Mouse (Mus musculus): ENCODE data around the gene 3110009E18Rik.
A peak's percentile ranks its signal among the peaks of the same experiment; 100 is the strongest.

The 3110009E18Rik gene

DNA sequence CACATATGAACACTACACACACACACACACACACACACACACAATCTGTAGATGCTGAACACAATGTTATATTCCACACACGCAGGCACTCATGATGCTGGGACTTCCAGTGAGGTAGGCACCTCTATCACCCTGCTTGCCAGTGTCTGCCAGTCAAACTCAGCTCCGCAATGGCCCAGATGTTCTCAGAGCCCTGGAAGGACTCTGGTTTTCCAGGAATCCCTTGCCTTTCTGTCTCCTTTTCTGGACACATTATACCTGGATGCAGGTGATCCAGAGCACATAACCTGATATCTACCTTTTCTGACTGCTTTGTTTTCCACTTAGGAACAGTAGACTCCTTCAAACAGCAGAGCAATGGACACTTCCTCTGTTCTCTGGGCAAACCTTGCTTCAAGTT lies 75.7 kb downstream of the 3110009E18Rik start:
- DNase-seq (ENCODE audit: low read depth) = no peak

- DNase-seq (ENCODE audit: low read depth) = peak; percentile 93
Observed at GRCm38 (mm10) chr1:120197189-120197588, 76.2 kb downstream of the 3110009E18Rik start.

- DNase-seq (ENCODE audit: low read depth) = no peak
Observed at GRCm38 (mm10) chr1:120198151-120198550, 77.2 kb downstream of the 3110009E18Rik start.

DNA sequence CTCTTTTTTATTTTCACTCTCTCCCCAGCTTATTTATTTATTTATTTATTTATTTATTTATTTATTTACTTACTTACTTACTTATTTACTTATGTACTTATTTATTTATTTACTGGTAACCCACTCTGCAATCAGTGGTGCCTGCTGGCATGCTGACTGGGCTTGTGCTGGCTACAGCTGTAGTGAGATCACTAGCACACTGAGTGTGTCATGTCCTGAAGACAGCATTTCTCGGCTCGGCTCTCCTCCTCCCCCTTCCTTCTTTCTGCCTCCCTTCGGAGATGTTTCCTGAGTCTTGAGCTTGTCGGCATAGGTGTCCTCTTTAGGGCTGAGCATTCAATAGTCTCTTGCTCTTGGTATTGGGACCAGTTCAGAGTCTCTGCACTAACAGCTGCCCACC lies 78.0 kb downstream of the 3110009E18Rik start:
- DNase-seq (ENCODE audit: low read depth) = no peak

GRCm38 (mm10) chr1:120202542-120202941 lies 81.6 kb downstream of the 3110009E18Rik start:
- no peak for DNase-seq (ENCODE audit: low read depth)

- DNase-seq (ENCODE audit: low read depth) = no peak
Observed at GRCm38 (mm10) chr1:120203836-120204235, 82.8 kb downstream of the 3110009E18Rik start.

GRCm38 (mm10) chr1:120204834-120205233 lies 83.8 kb downstream of the 3110009E18Rik start:
- no peak for DNase-seq (ENCODE audit: low read depth)

DNA sequence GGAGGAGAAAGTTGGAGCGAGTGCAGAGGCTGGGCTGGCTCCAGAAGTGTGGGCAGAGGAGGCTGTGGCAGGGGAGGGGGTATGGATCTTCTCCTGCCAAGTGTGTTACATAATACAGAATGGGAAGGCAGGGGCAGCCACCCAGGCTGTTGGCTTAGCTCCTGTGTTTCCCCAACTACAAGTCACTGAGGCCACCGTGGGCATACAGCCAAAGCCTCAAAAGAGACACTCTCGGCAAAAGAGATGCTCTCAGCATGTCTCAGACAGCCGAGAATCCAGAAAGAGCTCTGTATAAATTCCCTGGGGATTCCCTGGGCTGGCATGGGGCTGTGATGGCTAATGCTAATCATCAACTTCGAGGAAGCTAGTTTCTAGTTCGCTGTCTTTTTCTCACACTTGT lies 86.6 kb downstream of the 3110009E18Rik start:
- peak; percentile 62 for DNase-seq (ENCODE audit: low read depth)

DNA sequence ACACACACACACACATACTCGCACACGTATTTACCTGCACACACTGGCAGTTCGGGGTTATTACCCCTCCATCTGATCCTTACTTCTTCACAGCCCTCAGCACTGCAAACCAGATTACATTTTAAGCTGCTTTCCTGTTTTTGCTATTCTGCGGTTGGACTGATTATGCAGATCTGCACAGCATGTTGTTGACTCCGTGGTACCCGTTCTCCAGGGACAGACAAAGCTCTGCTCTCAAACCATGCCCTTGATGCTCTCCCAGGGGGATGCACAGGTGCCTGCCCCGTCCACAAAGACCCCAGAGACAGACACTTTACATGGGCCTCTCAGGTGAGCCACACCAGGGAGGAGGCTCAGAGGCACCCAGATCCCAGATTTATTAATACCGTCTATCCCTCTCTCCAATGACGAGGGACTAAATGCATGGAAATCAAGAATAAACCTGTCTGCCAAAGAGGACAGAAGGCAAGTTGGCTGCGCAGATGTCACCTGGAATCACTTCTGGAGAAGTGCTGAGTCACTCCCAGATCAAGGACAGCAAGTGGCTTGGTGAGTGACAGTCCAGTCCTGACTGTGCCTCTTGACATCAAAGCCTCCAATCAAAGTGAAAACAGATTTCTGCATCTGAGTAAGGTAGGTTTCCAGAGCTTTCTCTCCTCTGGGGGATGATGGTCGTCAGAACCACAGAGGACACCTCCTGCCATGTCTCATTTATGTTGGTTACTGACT lies 87.7 kb downstream of the 3110009E18Rik start:
- DNase-seq (ENCODE audit: low read depth) = no peak

DNA sequence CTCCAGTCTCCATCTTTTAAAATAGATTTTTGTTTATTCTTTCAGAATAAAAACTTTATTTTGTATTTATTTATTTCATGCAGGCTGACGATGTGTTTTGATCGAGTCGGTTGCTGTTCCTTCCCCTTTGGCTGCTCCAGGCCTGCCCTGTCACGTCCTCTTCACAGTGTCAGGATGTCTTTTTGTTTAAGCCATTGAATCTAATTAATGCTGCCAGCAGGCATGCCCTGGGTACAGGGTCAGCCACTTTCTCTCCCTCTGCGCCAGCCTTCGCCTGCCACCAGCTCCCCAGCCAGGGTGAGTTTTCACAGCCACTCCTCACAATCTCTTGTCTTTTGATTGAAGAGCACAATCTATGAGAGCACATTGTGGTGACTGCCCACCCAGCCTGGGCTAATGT lies 99.9 kb downstream of the 3110009E18Rik start:
- DNase-seq (ENCODE audit: low read depth) = no peak

- DNase-seq (ENCODE audit: low read depth) = no peak
Observed at GRCm38 (mm10) chr1:120221285-120221684, 100.3 kb downstream of the 3110009E18Rik start.

DNA sequence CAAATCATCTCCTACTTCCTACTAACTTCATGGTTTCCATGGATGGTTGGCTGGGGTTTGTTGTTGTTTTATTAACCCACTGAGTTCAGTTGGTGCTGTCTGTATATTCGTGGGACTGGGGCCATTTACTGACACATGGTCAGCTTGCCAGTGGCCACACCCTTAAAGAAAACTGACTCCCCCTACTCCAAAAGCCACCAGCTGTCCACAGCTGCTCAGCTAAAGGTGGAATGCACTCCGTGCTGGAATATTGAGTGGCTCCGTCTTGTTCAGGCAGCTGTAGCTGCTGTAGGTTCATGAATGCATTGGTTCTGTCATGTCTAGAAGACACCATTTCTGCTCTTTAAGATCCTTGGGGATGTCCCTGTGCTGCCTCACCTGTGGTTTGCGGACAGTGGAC lies 102.6 kb downstream of the 3110009E18Rik start:
- no peak for DNase-seq (ENCODE audit: low read depth)

DNA sequence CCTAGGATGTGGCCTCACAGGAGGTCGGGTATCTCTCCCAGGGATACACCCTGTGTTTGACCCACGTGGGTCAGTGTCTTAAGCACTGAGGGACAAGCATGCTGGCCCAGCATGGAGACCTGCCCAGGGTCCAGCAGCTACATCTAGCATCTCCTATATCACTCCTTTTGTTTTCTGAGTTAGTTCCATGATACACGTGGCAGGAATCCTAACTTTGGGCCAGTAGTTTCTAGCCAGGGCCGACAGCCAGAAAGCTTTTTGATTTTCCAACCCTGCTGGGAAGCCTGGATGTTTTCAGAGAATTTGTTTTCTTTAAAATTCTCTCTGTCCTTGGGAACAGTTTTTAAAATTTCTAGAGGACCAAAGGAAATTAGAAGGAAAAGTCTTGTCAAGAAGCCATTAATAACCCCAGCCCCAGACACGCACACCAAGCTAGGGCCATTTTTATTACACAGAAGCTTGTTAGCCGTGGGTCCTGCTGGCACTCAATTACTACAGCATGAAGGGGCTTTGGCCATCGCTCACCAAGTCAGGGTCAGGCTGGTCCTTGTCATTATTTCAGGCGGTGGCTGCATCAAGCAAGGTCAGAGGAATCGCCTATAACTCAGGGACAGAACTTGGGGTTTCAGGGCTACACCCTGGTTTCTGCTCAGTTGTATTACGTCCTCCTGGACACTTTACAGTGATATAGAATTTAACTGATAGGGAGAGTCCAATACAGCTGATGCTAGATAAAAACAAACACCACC lies 108.9 kb downstream of the 3110009E18Rik start:
- peak; percentile 53 for DNase-seq (ENCODE audit: low read depth)

- DNase-seq (ENCODE audit: low read depth) = peak; percentile 80
Observed at GRCm38 (mm10) chr1:120231334-120231733, 110.3 kb downstream of the 3110009E18Rik start.

GRCm38 (mm10) chr1:120232170-120232569 lies 111.2 kb downstream of the 3110009E18Rik start:
- peak; percentile 57 for DNase-seq (ENCODE audit: low read depth)

- DNase-seq (ENCODE audit: low read depth) = peak; percentile 57
Observed at GRCm38 (mm10) chr1:120235631-120236215, 114.7 kb downstream of the 3110009E18Rik start.

DNA sequence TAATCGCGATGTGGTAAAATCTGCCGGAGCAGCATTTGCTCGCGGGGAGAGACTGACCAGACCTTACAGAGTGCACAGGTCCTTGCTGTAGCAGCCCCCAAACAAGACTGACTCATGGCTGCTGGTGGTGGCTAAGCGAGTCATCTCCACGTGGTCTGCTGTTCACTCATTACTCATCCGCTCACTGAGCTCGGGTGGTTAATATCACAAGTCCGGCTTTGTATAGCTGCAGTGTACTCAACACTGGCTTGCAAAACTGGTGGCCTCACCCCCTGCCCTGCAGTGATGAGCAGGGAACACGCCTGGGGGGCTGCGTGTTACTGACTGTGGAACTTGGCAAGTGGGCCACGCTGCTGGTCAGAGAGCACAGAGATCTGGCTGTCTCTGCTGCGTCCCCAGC lies 115.4 kb downstream of the 3110009E18Rik start:
- peak; percentile 93 for DNase-seq (ENCODE audit: low read depth)

- DNase-seq (ENCODE audit: low read depth) = peak; percentile 45
Observed at GRCm38 (mm10) chr1:120237068-120237467, 116.1 kb downstream of the 3110009E18Rik start.

Measured in NIH3T3 (cell line).